Mouse (Mus musculus) layer of hippocampus, postnatal 25 days (tissue): ENCODE measurements at regions not wholly inside any gene's neighbourhood (a gene's known extent, or its start where the extent isn't known, plus 50 kb on each side); places are given as distances from the start of the nearest gene placed in this dataset.

Experiments
- DNase-seq, 2 experiments: peaks; one replicate each; pipeline ENCODE4 v3.0.0; 2022; ENCODE audit warnings: mixed read lengths in 2 of 2, low spot score in 1 of 2; ENCODE audit errors: extremely low spot score in 1 of 2

DNA sequence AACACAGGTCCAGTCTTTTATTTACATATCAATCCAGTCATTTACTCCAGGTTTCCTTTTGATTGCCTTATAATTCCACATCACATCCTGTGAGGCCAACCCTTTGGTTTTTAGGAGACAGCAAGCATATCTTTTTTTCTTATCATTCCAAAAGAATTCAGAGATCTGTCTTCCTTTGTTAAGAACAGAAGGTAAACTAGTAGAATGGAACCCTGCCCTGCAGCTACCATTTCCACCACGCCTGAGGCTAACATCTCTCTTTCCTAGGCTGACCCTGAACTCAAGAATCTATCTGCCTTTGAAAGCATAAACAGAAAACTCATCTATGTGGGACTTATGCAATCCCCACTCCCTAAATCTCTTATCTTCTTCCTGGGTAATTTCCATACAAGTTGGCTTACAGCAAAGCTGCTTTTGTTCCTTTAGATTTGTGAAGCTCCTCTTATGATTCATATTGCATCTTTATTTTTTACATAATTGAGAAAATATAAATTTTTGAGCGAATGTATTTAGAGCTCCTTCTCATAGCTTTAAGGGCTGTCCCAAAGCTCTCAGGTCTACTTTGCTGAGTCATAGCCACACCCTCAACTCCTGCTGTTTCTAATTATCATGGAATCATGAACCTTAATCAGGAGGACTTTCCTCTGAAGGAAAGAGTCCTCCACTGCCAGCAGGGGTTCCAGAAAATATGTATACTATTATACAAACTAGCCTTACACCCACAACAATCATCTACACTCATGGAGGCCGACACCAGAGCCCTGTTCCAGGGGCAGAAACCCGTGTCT lies 74.6 kb upstream of the Fbxl4 start:
- no peak for DNase-seq

DNA sequence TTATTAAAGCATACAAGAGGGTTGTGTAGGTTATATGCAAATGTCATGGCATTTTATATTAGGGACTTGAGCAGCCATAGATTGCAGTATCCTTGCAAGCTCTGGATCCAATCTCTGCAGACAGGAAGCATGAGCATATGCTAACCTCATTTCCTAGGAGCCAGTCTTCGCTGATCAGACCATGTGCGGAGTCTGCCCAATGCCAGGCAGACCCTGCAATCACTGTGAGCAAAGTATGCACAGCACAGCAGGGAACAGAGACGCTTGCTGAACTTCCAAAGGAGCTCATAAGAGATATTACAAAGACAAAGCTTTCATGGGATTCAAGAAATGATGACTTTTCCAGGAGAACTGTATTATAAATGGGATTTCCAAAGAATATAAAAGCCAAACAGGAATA lies 65.2 kb upstream of the Fbxl4 start:
- DNase-seq: no peak

DNA sequence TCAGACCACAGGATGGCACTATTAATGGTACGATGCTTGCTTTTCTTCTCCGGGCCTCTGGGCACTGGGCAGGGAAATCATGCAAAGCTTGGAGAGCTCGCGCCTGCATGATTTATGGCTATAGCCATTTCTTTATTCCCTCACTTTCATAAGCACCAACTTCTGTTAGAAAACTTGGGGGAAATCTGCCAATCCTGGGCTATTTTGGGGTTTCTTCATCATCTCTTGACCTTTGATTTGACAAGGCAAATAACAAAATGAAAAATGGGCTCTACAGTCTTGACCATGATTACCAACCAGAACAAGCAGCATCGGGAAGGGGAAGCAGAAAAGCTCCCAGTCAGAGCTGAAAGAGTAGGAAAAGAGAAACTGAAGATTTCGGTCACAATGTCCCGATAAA lies 57.1 kb upstream of the Fbxl4 start:
- no peak for DNase-seq

DNA sequence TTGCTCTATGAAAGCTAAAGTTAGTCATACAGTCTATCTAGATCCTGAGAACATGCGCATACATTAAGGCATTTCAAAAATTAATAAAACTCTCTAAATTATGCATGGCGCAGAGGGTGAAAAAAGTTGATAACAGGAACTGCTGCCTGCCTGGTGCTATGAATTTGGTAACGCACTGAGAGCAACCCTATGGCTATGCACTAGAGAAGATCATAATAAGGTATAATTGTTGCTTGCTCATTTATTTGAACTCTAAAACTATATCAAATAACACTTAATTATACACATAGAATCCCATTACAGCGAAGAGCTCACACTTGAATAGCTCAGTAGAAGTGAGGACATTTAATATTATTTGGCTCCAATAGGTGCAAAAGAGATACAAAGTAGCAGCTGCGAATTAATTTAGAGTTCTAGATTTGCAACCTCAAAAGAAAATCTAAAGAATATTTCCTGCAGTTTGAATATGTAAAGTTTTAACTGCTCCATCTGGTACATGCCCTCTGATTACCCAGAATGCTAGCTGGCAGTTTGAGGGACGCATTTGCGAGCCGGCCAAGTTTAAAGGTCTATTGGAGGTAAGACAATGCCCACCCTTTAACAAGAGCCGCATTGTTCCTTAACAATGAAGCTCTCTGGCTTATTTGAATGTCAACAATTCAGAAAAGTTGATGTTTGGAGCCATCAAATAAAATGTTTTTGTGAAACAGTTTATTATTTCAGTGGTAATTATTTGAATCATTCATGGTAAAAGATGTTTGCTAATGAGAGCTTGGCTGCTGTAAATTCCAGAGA lies 56.0 kb upstream of the Fbxl4 start:
- DNase-seq: no peak

DNA sequence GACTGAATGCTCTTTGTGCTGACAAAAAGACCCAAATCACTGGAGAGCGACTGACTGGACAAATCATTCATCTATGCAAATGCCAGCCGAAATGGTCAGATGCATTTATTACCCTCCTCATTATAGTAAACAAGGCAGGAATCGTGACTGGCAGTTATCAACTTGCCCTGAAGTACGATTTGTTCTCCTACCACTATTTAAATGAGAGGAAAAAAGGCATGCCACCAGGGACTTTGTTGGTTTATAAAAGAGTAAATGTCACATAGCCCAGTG lies 55.5 kb upstream of the Fbxl4 start:
- DNase-seq: no peak

DNA sequence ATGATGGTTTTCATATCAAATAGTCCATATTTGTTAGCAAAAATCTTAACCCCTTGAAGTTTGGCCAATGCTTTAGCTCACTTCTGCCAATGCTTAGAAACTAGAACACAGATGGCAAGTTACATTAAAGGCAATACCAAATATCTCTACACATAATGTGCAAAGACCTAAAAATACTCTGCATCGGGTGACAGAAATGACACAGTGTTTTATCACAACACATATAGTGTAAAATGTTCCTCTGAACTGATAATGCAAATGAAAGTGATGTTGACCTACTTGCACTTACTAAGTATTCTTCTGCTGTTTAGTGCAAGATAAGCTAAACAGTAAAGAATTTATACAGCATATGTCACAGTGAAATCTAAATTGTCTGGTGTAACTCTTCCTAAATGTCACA lies 55.1 kb upstream of the Fbxl4 start:
- no peak for DNase-seq
